Mouse (Mus musculus) kidney, postnatal 0 days (tissue): Measurements from ENCODE around the gene Pafah2. TPM values are rescaled to one million over a fixed set of nuclear protein-coding genes. Genes with fewer than 3 reads are reported as not detected.
A peak's percentile ranks its signal among the peaks of the same experiment; 100 is the strongest.
"Not testable (repeated sequence)": the region's sequence is repeated elsewhere in the genome, so short reads cannot be mapped to it uniquely, and the experiment has no call there.

Experiments used
- ATAC-seq: fragments of 200-750 bp; cut with Nextera tagmentation; replicated peaks from 2 replicates; pipeline ENCODE4 v1.8.0; 2017; ENCODE audit warnings: low read depth, moderate number of reproducible peaks, moderate TSS enrichment, moderate library complexity; ENCODE audit not compliant: low FRiP score
- DNase-seq: peaks from one replicate; pipeline ENCODE4 v3.0.0-alpha.2; 2016; ENCODE audit warnings: low spot score
- H3K27ac ChIP-seq: fragments of 300-500 bp; sonication (generic); 2 replicates; pipeline ENCODE4 v1.5.1; 2014; ENCODE audit warnings: mild to moderate bottlenecking
- H3K27me3 ChIP-seq: fragments of 300-500 bp; sonication (generic); 2 replicates; pipeline ENCODE4 v1.6.1; 2014; ENCODE audit warnings: low read length, mixed read lengths; ENCODE audit not compliant: insufficient read depth
- H3K36me3 ChIP-seq: fragments of 300-500 bp; sonication (generic); 2 replicates; pipeline ENCODE4 v1.6.1; 2014; ENCODE audit warnings: low read length, mixed read lengths; ENCODE audit not compliant: insufficient read depth
- H3K4me1 ChIP-seq: fragments of 300-500 bp; sonication (generic); replicated peaks from 2 replicates; pipeline ENCODE4 v1.6.1; 2014; ENCODE audit warnings: antibody characterized with exemption, low read length, mixed read lengths; ENCODE audit not compliant: insufficient read depth
- H3K4me2 ChIP-seq: fragments of 300-500 bp; sonication (generic); 2 replicates; pipeline ENCODE4 v1.6.1; 2014; ENCODE audit warnings: mild to moderate bottlenecking, low read length, moderate library complexity, mixed read lengths
- H3K4me3 ChIP-seq: fragments of 300-500 bp; sonication (generic); replicated peaks from 2 replicates; pipeline ENCODE4 v1.5.1; 2014; ENCODE audit warnings: low read depth, low read length
- H3K9ac ChIP-seq: fragments of 300-500 bp; sonication (generic); 2 replicates; pipeline ENCODE4 v1.6.1; 2014; ENCODE audit warnings: low read depth, low read length
- H3K9me3 ChIP-seq: fragments of 300-500 bp; sonication (generic); replicated peaks from 2 replicates; pipeline ENCODE4 v1.6.1; 2016; ENCODE audit warnings: low read length, inconsistent platforms, mixed read lengths
- CTCF ChIP-seq: IDR thresholded peaks from 2 replicates; pipeline ENCODE4 v1.5.1; 2016; ENCODE audit warnings: antibody characterized with exemption, low read depth, mild to moderate bottlenecking, moderate library complexity
- WGBS: fragments of 180-500 bp; shearing (Covaris S2); extraction: QIAGEN DNeasy Blood & Tissue Kit; methylation state at CpG from one replicate; pipeline ENCODE4 v1.1.7; 2014; 5-methylcytosine and 5-hydroxymethylcytosine counted together
- polyA plus RNA-seq: library from polyadenylated mRNA; unstranded; fragments of >200 nt; fragmentation: Nextera tagmentation; extraction: Ambion mirVana; gene quantifications from 2 replicates; pipeline ENCODE4 v1.2.1, GENCODE M21; 2015

Gene Pafah2
- polyA plus RNA-seq, 1 experiment from 2014 or later, result 22.7 TPM

DNA sequence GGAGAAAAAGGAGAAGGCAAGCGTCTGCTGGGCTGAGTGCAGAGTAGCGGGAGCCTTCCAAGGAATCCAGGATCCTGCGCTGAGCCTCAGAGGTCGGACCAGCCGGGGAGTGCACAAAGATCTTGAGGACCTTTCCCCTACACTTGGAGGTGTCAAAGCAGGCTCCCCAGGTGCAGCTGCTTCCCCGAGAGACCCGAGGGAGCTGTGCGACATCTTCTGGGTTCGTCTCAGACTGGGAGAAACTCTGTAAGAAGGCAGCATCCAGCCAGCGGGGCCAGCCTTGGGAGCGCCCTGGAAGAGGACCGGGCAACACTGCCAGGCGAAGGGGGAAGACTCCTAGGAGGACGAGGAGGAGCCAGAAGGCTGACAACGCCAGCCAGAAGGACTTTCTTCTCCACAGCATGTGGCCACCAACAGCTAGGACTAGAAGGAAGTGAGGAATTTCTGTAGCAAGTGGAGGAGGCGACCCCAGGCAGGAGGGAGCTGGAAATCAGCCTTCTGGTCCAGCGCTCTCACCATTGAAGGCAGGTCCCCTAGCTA is 24.7 kb upstream of the Pafah2 start:
- Histone ChIP-seq H3K4me3 (peak overlapping the region; percentile 39), H3K27me3 (peaks cover 14% of the 10 kb centered on the region; the same call in 1 of the 2 replicates), H3K27ac (no peak overlapping the region), H3K4me2 (peak overlapping the region; percentile 89), H3K9ac (peak overlapping the region; percentile 40; the same call in 1 of the 2 replicates), H3K4me1 (peaks cover 16% of the 10 kb centered on the region), H3K9me3 (no peaks in the 10 kb centered on the region), H3K36me3 (no peaks in the 10 kb centered on the region)
- TF ChIP-seq CTCF, result no peak
- 2% methylated on average over 17 of the region's 17 CpGs for WGBS
- no peak for DNase-seq
- ATAC-seq, result no peak

DNA sequence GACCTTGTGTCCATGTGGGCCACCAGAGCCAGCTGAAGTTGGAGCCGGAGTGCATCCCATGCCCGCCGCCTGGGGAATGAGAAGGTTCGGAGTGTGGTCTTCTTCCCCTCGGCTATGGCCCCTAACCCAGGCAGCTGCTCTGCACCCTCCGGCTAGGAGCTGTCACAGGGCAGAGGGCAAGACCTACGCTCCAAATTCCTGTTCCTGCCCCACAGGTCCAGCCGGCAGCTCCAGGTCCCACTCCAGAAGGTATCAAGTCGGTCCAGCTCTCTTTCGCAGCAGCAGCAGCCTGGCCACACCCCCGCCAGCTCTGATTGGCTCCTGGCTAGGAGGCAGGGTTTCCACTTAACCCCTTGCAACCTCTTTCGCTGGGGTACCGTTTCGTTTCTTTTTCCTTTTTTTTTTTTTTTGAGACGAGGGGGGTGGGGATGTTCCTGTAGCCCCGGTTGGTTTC is 23.8 kb upstream of the Pafah2 start:
- no peaks in the 10 kb centered on the region for H3K9me3 ChIP-seq
- H3K4me2 ChIP-seq, result peak overlapping the region; percentile 89
- H3K9ac ChIP-seq, result peak overlapping the region; percentile 39; the same call in 1 of the 2 replicates
- peaks cover 14% of the 10 kb centered on the region; the same call in 1 of the 2 replicates for H3K27me3 ChIP-seq
- peaks cover 16% of the 10 kb centered on the region for H3K4me1 ChIP-seq
- ATAC-seq, result peak; percentile 67; the same call in 1 of the 2 replicates
- no peaks in the 10 kb centered on the region for H3K36me3 ChIP-seq
- TF ChIP-seq CTCF, result no peak
- H3K4me3 ChIP-seq, result peak overlapping the region; percentile 39
- WGBS, result 0% methylated on average over 16 of the region's 16 CpGs
- peak; percentile 80 for DNase-seq
- no peak overlapping the region for H3K27ac ChIP-seq

GRCm38 (mm10) chr4:134373295-134373694 is 22.8 kb upstream of the Pafah2 start:
- Histone ChIP-seq H3K9ac (no peak overlapping the region), H3K27me3 (peaks cover 14% of the 10 kb centered on the region; the same call in 1 of the 2 replicates), H3K27ac (no peak overlapping the region), H3K36me3 (no peaks in the 10 kb centered on the region), H3K4me3 (no peak overlapping the region), H3K4me1 (peaks cover 16% of the 10 kb centered on the region), H3K9me3 (no peaks in the 10 kb centered on the region), H3K4me2 (no peak overlapping the region)
- 84% methylated on average over 8 of the region's 8 CpGs for WGBS
- TF ChIP-seq CTCF, result no peak
- DNase-seq, result no peak
- ATAC-seq, result no peak

- H3K4me1 ChIP-seq, result peaks cover 16% of the 10 kb centered on the region
- H3K4me3 ChIP-seq, result no peak overlapping the region
- H3K36me3 ChIP-seq, result no peaks in the 10 kb centered on the region
- DNase-seq (no peak), ATAC-seq (no peak)
- WGBS, result 35% methylated on average over 1 of the region's 1 CpGs
- peaks cover 14% of the 10 kb centered on the region; the same call in 1 of the 2 replicates for H3K27me3 ChIP-seq
- H3K9ac ChIP-seq, result no peak overlapping the region
- H3K9me3 ChIP-seq, result no peaks in the 10 kb centered on the region
- H3K4me2 ChIP-seq, result no peak overlapping the region
- TF ChIP-seq CTCF, result no peak
- H3K27ac ChIP-seq, result no peak overlapping the region
Observed at GRCm38 (mm10) chr4:134374306-134374705, 21.8 kb upstream of the Pafah2 start.

DNA sequence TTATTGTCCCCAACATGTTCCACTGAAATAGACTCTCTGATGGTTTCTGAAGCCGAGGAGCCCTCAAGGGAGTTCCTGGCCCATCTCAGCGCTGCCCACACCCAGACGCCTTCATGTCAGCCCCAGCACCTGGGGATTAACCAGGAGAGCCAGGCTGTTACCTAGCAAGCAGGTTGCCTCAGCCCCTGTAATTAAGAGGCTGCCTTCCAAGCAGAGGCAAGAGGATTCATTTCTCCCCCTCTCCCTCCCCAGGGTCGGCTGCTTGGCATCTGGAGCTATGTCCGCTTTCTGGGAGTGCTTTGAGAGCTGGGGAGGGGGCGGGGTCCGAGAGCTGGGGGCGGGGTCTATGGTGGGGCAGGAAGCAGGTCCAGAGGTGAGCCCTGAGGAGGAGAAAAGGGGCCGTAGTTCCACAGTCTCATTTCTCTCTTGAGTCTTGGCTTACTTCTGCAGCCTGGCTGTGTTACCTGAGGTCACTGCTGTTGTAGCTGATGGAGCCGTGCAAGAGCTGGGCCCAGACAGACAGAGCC is 18.0 kb upstream of the Pafah2 start:
- no peak overlapping the region for H3K9ac ChIP-seq
- H3K4me2 ChIP-seq, result no peak overlapping the region
- no peaks in the 10 kb centered on the region for H3K4me1 ChIP-seq
- H3K36me3 ChIP-seq, result no peaks in the 10 kb centered on the region
- DNase-seq, result no peak
- 30% methylated on average over 10 of the region's 10 CpGs for WGBS
- no peak overlapping the region for H3K27ac ChIP-seq
- H3K4me3 ChIP-seq, result no peak overlapping the region
- no peaks in the 10 kb centered on the region for H3K9me3 ChIP-seq
- no peak for ATAC-seq
- no peaks in the 10 kb centered on the region for H3K27me3 ChIP-seq
- TF ChIP-seq CTCF, result no peak

DNA sequence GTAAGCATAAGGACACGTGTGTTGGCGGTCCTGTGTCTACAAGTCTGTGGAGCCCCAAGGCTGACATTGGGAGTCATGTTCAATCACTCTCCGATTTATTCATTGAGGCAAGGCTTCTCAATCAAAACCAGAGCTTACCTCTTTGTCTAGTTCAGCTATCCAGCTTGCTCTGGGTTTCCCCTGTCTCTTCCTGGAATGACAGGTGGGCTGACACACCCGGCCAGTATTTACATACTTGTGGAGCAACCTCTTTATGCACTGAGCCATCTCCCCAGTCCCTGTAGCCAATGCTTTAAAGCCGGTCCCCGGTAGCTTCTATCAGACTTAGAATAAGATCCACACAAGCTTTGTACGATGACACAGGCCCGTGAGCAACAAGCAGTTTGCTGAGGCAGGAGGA is 16.6 kb upstream of the Pafah2 start:
- Histone ChIP-seq H3K36me3 (no peaks in the 10 kb centered on the region), H3K9me3 (no peaks in the 10 kb centered on the region), H3K27ac (no peak overlapping the region), H3K27me3 (no peaks in the 10 kb centered on the region), H3K4me2 (no peak overlapping the region), H3K4me3 (no peak overlapping the region), H3K4me1 (no peaks in the 10 kb centered on the region), H3K9ac (no peak overlapping the region)
- TF ChIP-seq CTCF, result no peak
- no peak for DNase-seq
- no peak for ATAC-seq
- WGBS, result 84% methylated on average over 8 of the region's 8 CpGs

DNA sequence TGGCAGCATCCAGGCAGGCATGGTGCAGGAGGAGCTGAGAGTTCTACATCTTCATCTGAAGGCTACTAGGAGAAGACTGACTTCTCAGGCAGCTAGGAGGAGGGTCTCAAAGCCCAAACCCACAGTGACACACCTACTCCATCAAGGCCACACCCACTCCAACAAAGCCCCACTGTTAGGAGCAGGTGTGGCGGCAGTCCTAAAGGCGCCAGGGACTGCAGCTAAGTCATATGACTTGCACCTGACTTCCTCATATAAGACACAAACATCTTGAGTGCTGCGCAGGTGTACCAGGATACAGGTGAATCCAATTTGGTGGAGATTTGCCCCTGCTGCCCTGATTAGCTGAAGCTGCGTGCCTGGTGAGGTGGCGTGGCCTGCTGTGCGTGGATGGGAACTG is 12.4 kb upstream of the Pafah2 start, which contains the start of gene Extl1:
Gene Extl1 (minus strand): TSS at position 101 of the 400 bp plus-strand sequence.
- not testable (repeated sequence) for H3K9ac ChIP-seq, H3K4me2 ChIP-seq, ATAC-seq, H3K27me3 ChIP-seq, DNase-seq, H3K27ac ChIP-seq, H3K4me1 ChIP-seq, H3K9me3 ChIP-seq, H3K36me3 ChIP-seq, H3K4me3 ChIP-seq
- WGBS, result 97% methylated on average over 2 of the region's 6 CpGs
